Mouse (Mus musculus) neural tube, embryonic 12.5 days (tissue): ENCODE data around the gene Znhit1. TPM values are rescaled to one million over a fixed set of nuclear protein-coding genes. Genes with fewer than 3 reads are reported as not detected.

ENCODE experiments used
- ATAC-seq: fragments of 200-750 bp; cut with Nextera tagmentation; 2 replicates; pipeline ENCODE4 v1.8.0; 2017; ENCODE audit warnings: low read depth, mild to moderate bottlenecking, moderate TSS enrichment, moderate library complexity; ENCODE audit not compliant: low FRiP score
- H3K27ac ChIP-seq: fragments of 300-500 bp; sonication (generic); 2 replicates; pipeline ENCODE4 v1.5.1; 2016
- H3K27me3 ChIP-seq: fragments of 300-500 bp; sonication (generic); replicated peaks from 2 replicates; pipeline ENCODE4 v1.6.1; 2016; ENCODE audit warnings: mild to moderate bottlenecking
- H3K36me3 ChIP-seq: fragments of 300-500 bp; sonication (generic); 2 replicates; pipeline ENCODE4 v1.6.1; 2016; ENCODE audit warnings: mild to moderate bottlenecking
- H3K4me1 ChIP-seq: fragments of 300-500 bp; sonication (generic); 2 replicates; pipeline ENCODE4 v1.6.1; 2016
- H3K4me2 ChIP-seq: fragments of 300-500 bp; sonication (generic); replicated peaks from 2 replicates; pipeline ENCODE4 v1.6.1; 2016; ENCODE audit warnings: mild to moderate bottlenecking
- H3K4me3 ChIP-seq: fragments of 300-500 bp; sonication (generic); 2 replicates; pipeline ENCODE4 v1.5.1; 2016
- H3K9ac ChIP-seq: fragments of 300-500 bp; sonication (generic); 2 replicates; pipeline ENCODE4 v1.6.1; 2016; ENCODE audit warnings: mild to moderate bottlenecking
- H3K9me3 ChIP-seq: fragments of 300-500 bp; sonication (generic); 2 replicates; pipeline ENCODE4 v1.6.1; 2016; ENCODE audit warnings: mild to moderate bottlenecking
- WGBS: fragments of 180-500 bp; shearing (Covaris S2); methylation state at CpG from one replicate; pipeline ENCODE4 v1.1.7; 2016; 5-methylcytosine and 5-hydroxymethylcytosine counted together
- polyA plus RNA-seq: library from polyadenylated mRNA; unstranded; fragments of >200 nt; fragmentation: Nextera tagmentation; extraction: Ambion mirVana; gene quantifications from 2 replicates; pipeline ENCODE4 v1.2.1, GENCODE M21; 2016

Znhit1 gene
- polyA plus RNA-seq, 1 experiment from 2014 or later, result 109 TPM

- Histone ChIP-seq H3K4me1 (peaks cover 7% of the 10 kb centered on the region), H3K36me3 (no peaks in the 10 kb centered on the region), H3K9ac (no peak overlapping the region), H3K27ac (no peak overlapping the region), H3K9me3 (no peaks in the 10 kb centered on the region), H3K4me3 (no peak overlapping the region), H3K4me2 (no peak overlapping the region), H3K27me3 (peaks cover 52% of the 10 kb centered on the region)
- 51% methylated on average over 3 of the region's 3 CpGs for WGBS
- ATAC-seq, result no peak
Measured at GRCm38 (mm10) chr5:137024318-137024717, 36.5 kb upstream of the Znhit1 start.

GRCm38 (mm10) chr5:137015913-137016312 is 28.1 kb upstream of the Znhit1 start:
- Histone ChIP-seq H3K27me3 (no peaks in the 10 kb centered on the region), H3K36me3 (no peaks in the 10 kb centered on the region), H3K27ac (no peak overlapping the region), H3K4me3 (no peak overlapping the region), H3K9me3 (0 out of 2 replicates have a peak, but pooled peaks cover 3% of the 10 kb centered on the region), H3K9ac (no peak overlapping the region), H3K4me1 (no peaks in the 10 kb centered on the region), H3K4me2 (no peak overlapping the region)
- 93% methylated on average over 3 of the region's 3 CpGs for WGBS
- ATAC-seq, result no peak

- Histone ChIP-seq H3K4me1 (no peaks in the 10 kb centered on the region), H3K4me2 (no peak overlapping the region), H3K27me3 (no peaks in the 10 kb centered on the region), H3K9ac (no peak overlapping the region), H3K27ac (no peak overlapping the region), H3K4me3 (no peak overlapping the region), H3K9me3 (0 out of 2 replicates have a peak, but pooled peaks cover 3% of the 10 kb centered on the region), H3K36me3 (no peaks in the 10 kb centered on the region)
- no peak for ATAC-seq
- WGBS, result 79% methylated on average over 15 of the region's 15 CpGs
Measured at GRCm38 (mm10) chr5:137012401-137012950, 24.7 kb upstream of the Znhit1 start.

DNA sequence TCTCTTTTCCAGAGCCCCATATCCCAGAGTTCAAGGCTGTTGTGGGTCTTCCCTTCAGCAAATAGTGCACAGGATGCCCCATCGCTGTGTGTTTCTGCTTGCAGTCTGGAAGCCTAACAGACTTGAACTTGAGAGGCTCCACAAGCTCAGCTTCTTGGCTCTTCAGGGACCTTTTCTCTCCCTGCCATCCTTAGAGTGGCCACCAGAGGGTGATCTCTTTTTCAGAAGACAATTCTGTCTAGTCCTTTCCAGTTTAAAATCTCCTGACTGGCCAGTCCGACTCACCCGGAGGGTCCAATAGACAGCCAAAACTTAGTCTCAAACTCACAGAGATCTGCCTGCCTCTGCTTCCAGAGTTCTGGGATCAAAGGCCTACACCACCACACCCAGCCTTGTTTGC is 22.2 kb upstream of the Znhit1 start:
- H3K9me3 ChIP-seq, result no peaks in the 10 kb centered on the region
- no peak overlapping the region for H3K27ac ChIP-seq
- no peaks in the 10 kb centered on the region for H3K4me1 ChIP-seq
- no peak for ATAC-seq
- 34% methylated on average over 3 of the region's 3 CpGs for WGBS
- H3K9ac ChIP-seq, result no peak overlapping the region
- no peak overlapping the region for H3K4me3 ChIP-seq
- no peak overlapping the region for H3K4me2 ChIP-seq
- no peaks in the 10 kb centered on the region for H3K36me3 ChIP-seq
- H3K27me3 ChIP-seq, result no peaks in the 10 kb centered on the region

- Histone ChIP-seq H3K9me3 (no peaks in the 10 kb centered on the region), H3K27me3 (no peaks in the 10 kb centered on the region), H3K4me1 (no peaks in the 10 kb centered on the region), H3K36me3 (no peaks in the 10 kb centered on the region), H3K27ac (no peak overlapping the region), H3K4me2 (no peak overlapping the region), H3K9ac (no peak overlapping the region), H3K4me3 (no peak overlapping the region)
- no peak for ATAC-seq
- 65% methylated on average over 8 of the region's 8 CpGs for WGBS
Measured at GRCm38 (mm10) chr5:137007276-137007675, 19.5 kb upstream of the Znhit1 start.

- H3K4me3 ChIP-seq, result no peak overlapping the region
- no peak for ATAC-seq
- peaks cover 7% of the 10 kb centered on the region for H3K36me3 ChIP-seq
- no peaks in the 10 kb centered on the region for H3K4me1 ChIP-seq
- H3K9me3 ChIP-seq, result no peaks in the 10 kb centered on the region
- H3K4me2 ChIP-seq, result no peak overlapping the region
- no peaks in the 10 kb centered on the region for H3K27me3 ChIP-seq
- H3K27ac ChIP-seq, result no peak overlapping the region
- no peak overlapping the region for H3K9ac ChIP-seq
- WGBS, result 86% methylated on average over 2 of the region's 2 CpGs
Measured at GRCm38 (mm10) chr5:137000612-137001011, 12.8 kb upstream of the Znhit1 start.

GRCm38 (mm10) chr5:136999449-136999848 is 11.6 kb upstream of the Znhit1 start:
- H3K4me2 ChIP-seq, result no peak overlapping the region
- no peak overlapping the region for H3K9ac ChIP-seq
- no peaks in the 10 kb centered on the region for H3K4me1 ChIP-seq
- ATAC-seq, result no peak
- H3K27me3 ChIP-seq, result no peaks in the 10 kb centered on the region
- H3K9me3 ChIP-seq, result no peaks in the 10 kb centered on the region
- 79% methylated on average over 5 of the region's 5 CpGs for WGBS
- H3K4me3 ChIP-seq, result no peak overlapping the region
- H3K27ac ChIP-seq, result no peak overlapping the region
- H3K36me3 ChIP-seq, result peaks cover 18% of the 10 kb centered on the region

DNA sequence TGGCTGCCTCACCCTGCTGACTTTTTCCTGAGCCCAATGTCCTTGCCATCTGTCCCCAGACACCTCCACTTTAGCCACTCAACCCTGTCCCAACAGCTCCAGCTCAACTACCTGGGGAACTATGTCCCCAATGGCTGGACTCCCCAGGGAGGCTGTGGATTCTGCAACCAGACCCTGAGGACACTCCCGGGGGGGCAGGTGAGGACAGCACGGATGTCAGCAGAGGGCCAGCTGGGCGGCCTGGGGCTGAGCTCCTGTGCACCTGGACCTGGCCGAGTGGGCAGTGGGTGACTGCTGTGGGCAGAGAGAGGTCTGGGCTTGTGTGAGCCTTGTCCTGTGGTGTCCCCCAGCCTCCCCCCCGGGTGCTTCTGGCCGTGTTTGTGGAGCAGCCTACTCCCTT is 2.0 kb upstream of the Znhit1 start:
- H3K9me3 ChIP-seq, result no peaks in the 10 kb centered on the region
- H3K27me3 ChIP-seq, result no peaks in the 10 kb centered on the region
- ATAC-seq, result no peak
- H3K4me2 ChIP-seq, result no peak overlapping the region
- H3K27ac ChIP-seq, result no peak overlapping the region
- H3K4me3 ChIP-seq, result no peak overlapping the region
- H3K9ac ChIP-seq, result no peak overlapping the region
- peaks cover 15% of the 10 kb centered on the region for H3K4me1 ChIP-seq
- peaks cover 62% of the 10 kb centered on the region for H3K36me3 ChIP-seq
- 91% methylated on average over 6 of the region's 6 CpGs for WGBS

GRCm38 (mm10) chr5:136988420-136988819 is 599 bp upstream of the Znhit1 start:
- Histone ChIP-seq H3K4me1 (peaks cover 15% of the 10 kb centered on the region), H3K27ac (no peak overlapping the region), H3K9me3 (no peaks in the 10 kb centered on the region), H3K4me2 (peak overlapping the region; percentile 81), H3K36me3 (peaks cover 60% of the 10 kb centered on the region), H3K4me3 (peak overlapping the region; percentile 71), H3K27me3 (no peaks in the 10 kb centered on the region), H3K9ac (peak overlapping the region; percentile 89)
- 78% methylated on average over 7 of the region's 7 CpGs for WGBS
- ATAC-seq, result no peak

- Histone ChIP-seq H3K4me1 (peaks cover 15% of the 10 kb centered on the region), H3K27me3 (no peaks in the 10 kb centered on the region), H3K9me3 (no peaks in the 10 kb centered on the region), H3K4me3 (peak overlapping the region; percentile 71), H3K9ac (peak overlapping the region; percentile 89), H3K27ac (peak overlapping the region; percentile 83), H3K4me2 (peak overlapping the region; percentile 81), H3K36me3 (peaks cover 50% of the 10 kb centered on the region)
- peak; percentile 61 for ATAC-seq
- WGBS, result under 1% methylated on average over 67 of the region's 67 CpGs
Measured at GRCm38 (mm10) chr5:136987138-136987933, 485 bp downstream of the Znhit1 start.

- H3K27me3 ChIP-seq, result no peaks in the 10 kb centered on the region
- no peaks in the 10 kb centered on the region for H3K9me3 ChIP-seq
- peak; percentile 83 for ATAC-seq
- H3K9ac ChIP-seq, result peak within 1 kb of the TSS; percentile 89
- peak within 1 kb of the TSS; percentile 71 for H3K4me3 ChIP-seq
- H3K4me2 ChIP-seq, result peak within 1 kb of the TSS; percentile 81
- H3K4me1 ChIP-seq, result peaks cover 15% of the 10 kb centered on the region
- under 1% methylated on average over 26 of the region's 26 CpGs for WGBS
- peaks cover 48% of the 10 kb centered on the region for H3K36me3 ChIP-seq
- peak within 1 kb of the TSS; percentile 83 for H3K27ac ChIP-seq
Measured at GRCm38 (mm10) chr5:136986695-136987137, 1.1 kb downstream of the Znhit1 start, which contains the start of gene Plod3. TSS of gene Plod3 (plus strand) at chr5:136987019.

DNA sequence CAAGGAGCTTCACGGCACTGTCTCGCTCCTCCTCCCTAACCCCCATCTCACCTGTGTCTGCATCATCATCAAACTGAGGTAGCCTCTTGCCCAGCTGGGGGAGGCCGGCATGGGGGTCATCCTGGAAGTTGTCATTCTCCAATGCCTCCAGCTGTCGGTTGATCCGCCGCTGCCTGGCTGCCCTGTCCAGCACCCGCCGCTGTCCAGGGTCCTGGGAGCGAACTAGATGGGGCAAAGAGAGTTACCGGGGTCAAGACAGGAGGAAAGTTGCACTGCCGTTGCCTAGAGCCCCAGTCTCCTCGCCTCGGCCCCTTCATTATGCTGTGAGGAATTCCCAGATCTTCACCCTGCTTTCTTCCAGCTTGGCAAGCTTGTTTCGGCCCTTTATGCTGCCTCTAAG is 3.0 kb downstream of the Znhit1 start:
- H3K9me3 ChIP-seq, result no peaks in the 10 kb centered on the region
- no peaks in the 10 kb centered on the region for H3K27me3 ChIP-seq
- no peak overlapping the region for H3K4me3 ChIP-seq
- H3K4me2 ChIP-seq, result no peak overlapping the region
- WGBS, result 57% methylated on average over 14 of the region's 14 CpGs
- no peak overlapping the region for H3K9ac ChIP-seq
- H3K4me1 ChIP-seq, result peaks cover 15% of the 10 kb centered on the region
- H3K27ac ChIP-seq, result no peak overlapping the region
- ATAC-seq, result no peak
- peaks cover 44% of the 10 kb centered on the region for H3K36me3 ChIP-seq
